Mouse (Mus musculus): ENCODE measurements around the gene Actrt2.

GRCm38 (mm10) chr4:154697476-154697875 lies 29.8 kb upstream of the Actrt2 start:
- TF ChIP-seq POLR2A (IDR thresholded peaks at IDR 0.05; ENCODE audit: low read depth, low read length): no peak
- no peak for TF ChIP-seq CTCF (IDR thresholded peaks at IDR 0.05; ENCODE audit: extremely low read depth, insufficient read length, insufficient replicate concordance, low read depth, low read length)
